Mouse (Mus musculus): ENCODE measurements around the gene Tprn. TPM values are rescaled to one million over a fixed set of nuclear protein-coding genes. Genes with fewer than 3 reads are reported as not detected.

Gene Tprn
- polyA plus RNA-seq, 1 experiment: 12.3 TPM

DNA sequence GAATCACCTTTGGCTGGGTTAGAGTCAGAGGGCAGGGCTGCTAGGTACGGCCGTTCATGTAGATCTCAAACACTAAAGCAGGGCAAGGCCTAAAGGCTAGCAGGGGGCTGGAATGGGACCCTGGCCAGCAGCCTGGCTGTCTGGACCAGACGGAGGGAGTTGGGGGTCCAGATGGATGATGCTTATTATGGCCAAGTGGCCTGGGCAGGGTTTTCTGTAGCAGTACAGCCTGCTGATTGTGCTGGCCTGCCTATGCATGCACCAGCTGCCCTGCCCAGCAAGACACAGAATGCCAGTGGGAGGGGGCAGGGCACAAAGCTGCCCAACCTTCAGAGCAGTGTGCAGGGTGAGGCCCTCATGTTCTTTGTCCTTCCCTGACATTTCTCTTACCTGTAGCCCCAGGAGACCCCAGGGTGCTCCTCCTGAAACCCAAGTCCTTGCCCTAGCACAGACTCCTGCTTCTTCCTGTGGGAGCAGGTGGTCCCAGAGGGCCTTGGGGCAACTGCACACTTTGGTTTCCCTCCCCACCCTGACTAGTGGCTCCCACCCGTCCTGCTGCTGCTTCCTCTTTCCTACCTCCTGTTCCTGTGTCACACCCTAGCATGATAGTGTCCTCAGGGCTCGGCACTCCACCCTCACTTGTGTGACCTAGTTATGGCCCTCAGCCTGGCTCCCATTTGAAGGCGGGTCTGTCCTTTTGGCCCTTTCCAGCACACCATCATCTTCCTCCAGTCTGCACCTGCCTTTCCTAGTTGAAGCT, 3.7 kb downstream of the Tprn start:
- Histone ChIP-seq H3K4me3 (ENCODE audit: low read depth, low read length) (no peak overlapping the region), H3K9ac (ENCODE audit: low read depth, poor library complexity, severe bottlenecking) (no peak overlapping the region)

DNA sequence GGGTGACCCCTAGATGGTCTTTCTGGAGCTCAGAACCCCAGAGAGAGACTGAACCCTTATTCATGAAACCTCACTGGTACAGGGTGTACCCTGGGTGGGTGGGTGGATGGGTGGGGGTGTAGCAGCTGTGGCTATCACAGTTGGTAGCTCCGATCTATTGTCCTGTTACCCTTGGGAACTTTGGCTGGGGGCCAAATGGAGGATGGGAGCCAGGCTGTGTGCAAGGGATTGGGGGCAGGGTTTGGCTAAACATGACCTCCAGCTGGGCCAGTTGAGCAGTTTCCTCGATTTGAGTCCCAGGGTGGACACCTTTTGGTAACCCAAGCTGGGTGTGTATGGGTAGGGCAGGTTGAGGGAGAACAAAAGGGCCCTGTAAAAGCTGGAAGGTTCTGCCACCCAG, 4.3 kb downstream of the Tprn start:
- H3K4me1 ChIP-seq (ENCODE audit: control insufficient read depth, insufficient read depth, low read length): peaks cover 5% of the 10 kb centered on the region

More for the DNA sequence above, 3.7 kb downstream of the Tprn start:
- Histone ChIP-seq H3K9me3 (replicated peaks; ENCODE audit: control insufficient read depth, insufficient read depth, low read length, poor library complexity, severe bottlenecking) (no peaks in the 10 kb centered on the region), H3K4me1 (ENCODE audit: control insufficient read depth, insufficient read depth, low read length) (peaks cover 5% of the 10 kb centered on the region), H3K27me3 (ENCODE audit: control insufficient read depth, insufficient read depth, low read length, poor library complexity, severe bottlenecking) (no peaks in the 10 kb centered on the region), H3K36me3 (ENCODE audit: control insufficient read depth, insufficient read depth, low read length, poor library complexity, severe bottlenecking) (peaks cover 4% of the 10 kb centered on the region; the same call in 1 of the 2 replicates), H3K27ac (ENCODE audit: insufficient read depth, low read length) (no peak overlapping the region)
- 0 out of 2 replicates have a peak, but pooled peaks have one; percentile 44 for TF ChIP-seq EP300 (IDR thresholded peaks at IDR 0.05; ENCODE audit: insufficient read depth, low read depth, low read length)
- no peak for TF ChIP-seq POLR2A (IDR thresholded peaks at IDR 0.05; ENCODE audit: insufficient read depth, low read length)

GRCm38 (mm10) chr2:25267241-25267640, 4.8 kb downstream of the Tprn start:
- peaks cover 5% of the 10 kb centered on the region for H3K4me1 ChIP-seq (ENCODE audit: control insufficient read depth, insufficient read depth, low read length)
- no peak overlapping the region for H3K4me3 ChIP-seq (ENCODE audit: low read depth, low read length)
- H3K9ac ChIP-seq (ENCODE audit: low read depth, poor library complexity, severe bottlenecking): no peak overlapping the region
- H3K27me3 ChIP-seq (ENCODE audit: control insufficient read depth, insufficient read depth, low read length, poor library complexity, severe bottlenecking): no peaks in the 10 kb centered on the region
- H3K27ac ChIP-seq (ENCODE audit: insufficient read depth, low read length): no peak overlapping the region
- peaks cover 4% of the 10 kb centered on the region; the same call in 1 of the 2 replicates for H3K36me3 ChIP-seq (ENCODE audit: control insufficient read depth, insufficient read depth, low read length, poor library complexity, severe bottlenecking)
- TF ChIP-seq CTCF (IDR thresholded peaks at IDR 0.05; ENCODE audit: low read depth, low read length) (no peak), POLR2A (IDR thresholded peaks at IDR 0.05; ENCODE audit: insufficient read depth, low read length) (no peak), EP300 (IDR thresholded peaks at IDR 0.05; ENCODE audit: insufficient read depth, low read depth, low read length) (no peak)
- no peaks in the 10 kb centered on the region for H3K9me3 ChIP-seq (replicated peaks; ENCODE audit: control insufficient read depth, insufficient read depth, low read length, poor library complexity, severe bottlenecking)

More for the DNA sequence above, 4.3 kb downstream of the Tprn start:
- Histone ChIP-seq H3K4me3 (ENCODE audit: low read depth, low read length) (no peak overlapping the region), H3K27ac (ENCODE audit: insufficient read depth, low read length) (no peak overlapping the region), H3K36me3 (ENCODE audit: control insufficient read depth, insufficient read depth, low read length, poor library complexity, severe bottlenecking) (peaks cover 4% of the 10 kb centered on the region; the same call in 1 of the 2 replicates), H3K27me3 (ENCODE audit: control insufficient read depth, insufficient read depth, low read length, poor library complexity, severe bottlenecking) (no peaks in the 10 kb centered on the region), H3K9ac (ENCODE audit: low read depth, poor library complexity, severe bottlenecking) (no peak overlapping the region), H3K9me3 (replicated peaks; ENCODE audit: control insufficient read depth, insufficient read depth, low read length, poor library complexity, severe bottlenecking) (no peaks in the 10 kb centered on the region)
- peak; percentile 71; the same call in 1 of the 2 replicates for TF ChIP-seq EP300 (IDR thresholded peaks at IDR 0.05; ENCODE audit: insufficient read depth, low read depth, low read length)
- no peak for TF ChIP-seq CTCF (IDR thresholded peaks at IDR 0.05; ENCODE audit: low read depth, low read length)

GRCm38 (mm10) chr2:25267746-25268309, 5.4 kb downstream of the Tprn start:
- TF ChIP-seq POLR2A (IDR thresholded peaks at IDR 0.05; ENCODE audit: insufficient read depth, low read length) (no peak), EP300 (IDR thresholded peaks at IDR 0.05; ENCODE audit: insufficient read depth, low read depth, low read length) (no peak), CTCF (IDR thresholded peaks at IDR 0.05; ENCODE audit: low read depth, low read length) (no peak)
- peaks cover 5% of the 10 kb centered on the region for H3K4me1 ChIP-seq (ENCODE audit: control insufficient read depth, insufficient read depth, low read length)
- H3K9me3 ChIP-seq (replicated peaks; ENCODE audit: control insufficient read depth, insufficient read depth, low read length, poor library complexity, severe bottlenecking): no peaks in the 10 kb centered on the region
- no peak overlapping the region for H3K9ac ChIP-seq (ENCODE audit: low read depth, poor library complexity, severe bottlenecking)
- no peaks in the 10 kb centered on the region for H3K27me3 ChIP-seq (ENCODE audit: control insufficient read depth, insufficient read depth, low read length, poor library complexity, severe bottlenecking)
- peaks cover 4% of the 10 kb centered on the region; the same call in 1 of the 2 replicates for H3K36me3 ChIP-seq (ENCODE audit: control insufficient read depth, insufficient read depth, low read length, poor library complexity, severe bottlenecking)
- no peak overlapping the region for H3K4me3 ChIP-seq (ENCODE audit: low read depth, low read length)
- H3K27ac ChIP-seq (ENCODE audit: insufficient read depth, low read length): no peak overlapping the region

GRCm38 (mm10) chr2:25271827-25272511, 9.6 kb downstream of the Tprn start, which contains the start of the genes Ssna1 and Anapc2:
Gene Ssna1, minus strand, starts transcription at chr2:25272438.
Gene Anapc2, plus strand, starts transcription at chr2:25272478.
- Histone ChIP-seq H3K9me3 (replicated peaks; ENCODE audit: control insufficient read depth, insufficient read depth, low read length, poor library complexity, severe bottlenecking) (no peaks in the 10 kb centered on the region), H3K9ac (ENCODE audit: low read depth, poor library complexity, severe bottlenecking) (peak within 1 kb of the TSS; percentile 60), H3K4me1 (ENCODE audit: control insufficient read depth, insufficient read depth, low read length) (no peaks in the 10 kb centered on the region), H3K27ac (ENCODE audit: insufficient read depth, low read length) (no peak within 1 kb of the TSS), H3K4me3 (ENCODE audit: low read depth, low read length) (peak within 1 kb of the TSS; percentile 97), H3K36me3 (ENCODE audit: control insufficient read depth, insufficient read depth, low read length, poor library complexity, severe bottlenecking) (peaks cover 13% of the 10 kb centered on the region), H3K27me3 (ENCODE audit: control insufficient read depth, insufficient read depth, low read length, poor library complexity, severe bottlenecking) (no peaks in the 10 kb centered on the region)
- TF ChIP-seq CTCF (IDR thresholded peaks at IDR 0.05; ENCODE audit: low read depth, low read length) (peak; percentile 16), EP300 (IDR thresholded peaks at IDR 0.05; ENCODE audit: insufficient read depth, low read depth, low read length) (peak; percentile 61), POLR2A (IDR thresholded peaks at IDR 0.05; ENCODE audit: insufficient read depth, low read length) (peak; percentile 88)

Measured in ES-Bruce4 (cell line).